Mouse (Mus musculus): ENCODE data around the gene Rnf114. TPM values are rescaled to one million over a fixed set of nuclear protein-coding genes. Genes with fewer than 3 reads are reported as not detected.

Gene Rnf114
- total and polyA plus RNA-seq, 3 experiments: 40.8 to 50.4 (median 45.6) TPM

GRCm38 (mm10) chr2:167547444-167547843, 55.0 kb downstream of the Rnf114 start:
- DNase-seq (ENCODE audit: extremely low read depth): no peak
- no peaks in the 10 kb centered on the region for H3K79me2 ChIP-seq (replicated peaks; ENCODE audit: control insufficient read depth, extremely low read depth, insufficient read depth, poor library complexity, severe bottlenecking)
- TF ChIP-seq UBTF (IDR thresholded peaks at IDR 0.05; ENCODE audit: low read depth, low read length) (no peak), BHLHE40 (IDR thresholded peaks at IDR 0.05; ENCODE audit: low read depth, low read length) (no peak)
- in situ Hi-C loops (cut with MboI; ENCODE audit: low pct_ligation_motif_present, low pct_unique_long_range_greater_than_20kb, low sequenced_read_pairs): no loop called here
- H3K4me2 ChIP-seq (ENCODE audit: insufficient read depth, low read depth, poor library complexity, severe bottlenecking): no peak overlapping the region
- no peak overlapping the region for H3K27ac ChIP-seq (ENCODE audit: insufficient read depth, low read depth)
- H3K4me1 ChIP-seq (ENCODE audit: control insufficient read depth in 1 of 2, insufficient read depth in 2 of 2): peaks cover 12 to 65% of the 10 kb centered on the region in 2 experiments
- no peak overlapping the region for H3K9ac ChIP-seq (ENCODE audit: insufficient read depth, low read depth)
- H3K36me3 ChIP-seq (replicated peaks in 1 of 2; ENCODE audit: control insufficient read depth in 1 of 2, insufficient read depth in 1 of 2, low read length in 1 of 2): peaks cover 5 to 15% of the 10 kb centered on the region in 2 experiments
- H3K4me3 ChIP-seq (replicated peaks in 1 of 3; ENCODE audit: low read depth in 2 of 3, low read length in 2 of 3, poor library complexity in 1 of 3): no peak overlapping the region
- dilution Hi-C loops (cut with MboI; ENCODE audit: extremely low pct_ligation_motif_present, extremely low pct_unique_long_range_greater_than_20kb, low sequenced_read_pairs): no loop called here
- H3K9me3 ChIP-seq (replicated peaks; ENCODE audit: low read length): no peaks in the 10 kb centered on the region
- no peaks in the 10 kb centered on the region for H3K27me3 ChIP-seq (replicated peaks)

GRCm38 (mm10) chr2:167548961-167549360, 56.5 kb downstream of the Rnf114 start:
- no peaks in the 10 kb centered on the region for H3K9me3 ChIP-seq (replicated peaks; ENCODE audit: low read length)
- no peak overlapping the region for H3K4me2 ChIP-seq (ENCODE audit: insufficient read depth, low read depth, poor library complexity, severe bottlenecking)
- no peak for DNase-seq (ENCODE audit: extremely low read depth)
- H3K36me3 ChIP-seq (replicated peaks in 1 of 2; ENCODE audit: control insufficient read depth in 1 of 2, insufficient read depth in 1 of 2, low read length in 1 of 2): peaks cover 0 to under 1% of the 10 kb centered on the region in 2 experiments
- H3K4me3 ChIP-seq (replicated peaks in 1 of 3; ENCODE audit: low read depth in 2 of 3, low read length in 2 of 3, poor library complexity in 1 of 3): no peak overlapping the region
- no peak overlapping the region for H3K9ac ChIP-seq (ENCODE audit: insufficient read depth, low read depth)
- no peaks in the 10 kb centered on the region for H3K79me2 ChIP-seq (replicated peaks; ENCODE audit: control insufficient read depth, extremely low read depth, insufficient read depth, poor library complexity, severe bottlenecking)
- in situ Hi-C loops (cut with MboI; ENCODE audit: low pct_ligation_motif_present, low pct_unique_long_range_greater_than_20kb, low sequenced_read_pairs) (no loop called here), dilution Hi-C loops (cut with MboI; ENCODE audit: extremely low pct_ligation_motif_present, extremely low pct_unique_long_range_greater_than_20kb, low sequenced_read_pairs) (no loop called here)
- H3K27me3 ChIP-seq (replicated peaks): no peaks in the 10 kb centered on the region
- no peak overlapping the region for H3K27ac ChIP-seq (ENCODE audit: insufficient read depth, low read depth)
- TF ChIP-seq GABPA (IDR thresholded peaks at IDR 0.05; ENCODE audit: insufficient replicate concordance, low read depth, low read length) (no peak), ZKSCAN1 (IDR thresholded peaks at IDR 0.05; ENCODE audit: borderline replicate concordance, low read depth, low read length) (no peak), ZMIZ1 (IDR thresholded peaks at IDR 0.05; ENCODE audit: low read depth, low read length) (no peak), TBP (conservative IDR thresholded peaks at IDR 0.05; ENCODE audit: low read depth, low read length) (no peak)
- H3K4me1 ChIP-seq (ENCODE audit: control insufficient read depth in 1 of 2, insufficient read depth in 2 of 2): peaks cover 20 to 64% of the 10 kb centered on the region in 2 experiments

GRCm38 (mm10) chr2:167550341-167550854, 58.0 kb downstream of the Rnf114 start:
- Histone ChIP-seq H3K9me3 (replicated peaks; ENCODE audit: low read length) (no peaks in the 10 kb centered on the region), H3K27ac (ENCODE audit: insufficient read depth, low read depth) (peak overlapping the region; percentile 24; the same call in 1 of the 2 replicates), H3K4me3 (replicated peaks in 1 of 3; ENCODE audit: low read depth in 2 of 3, low read length in 2 of 3, poor library complexity in 1 of 3) (no peak overlapping the region), H3K4me1 (ENCODE audit: control insufficient read depth in 1 of 2, insufficient read depth in 2 of 2) (peaks cover 31 to 73% of the 10 kb centered on the region in 2 experiments), H3K36me3 (replicated peaks in 1 of 2; ENCODE audit: control insufficient read depth in 1 of 2, insufficient read depth in 1 of 2, low read length in 1 of 2) (no peaks in the 10 kb centered on the region), H3K9ac (ENCODE audit: insufficient read depth, low read depth) (no peak overlapping the region), H3K27me3 (replicated peaks) (no peaks in the 10 kb centered on the region), H3K4me2 (ENCODE audit: insufficient read depth, low read depth, poor library complexity, severe bottlenecking) (no peak overlapping the region), H3K79me2 (replicated peaks; ENCODE audit: control insufficient read depth, extremely low read depth, insufficient read depth, poor library complexity, severe bottlenecking) (no peaks in the 10 kb centered on the region)
- DNase-seq (ENCODE audit: extremely low read depth): no peak
- in situ Hi-C loops (cut with MboI; ENCODE audit: low pct_ligation_motif_present, low pct_unique_long_range_greater_than_20kb, low sequenced_read_pairs) (loop anchor here (5.0 kb wide), 1 partner anchor 37 kb away; no protein-coding TSS in a partner anchor), dilution Hi-C loops (cut with MboI; ENCODE audit: extremely low pct_ligation_motif_present, extremely low pct_unique_long_range_greater_than_20kb, low sequenced_read_pairs) (no loop called here)
- TF ChIP-seq MAZ (IDR thresholded peaks at IDR 0.05; ENCODE audit: low read depth, low read length): no peak
- no peak for TF ChIP-seq USF1 (IDR thresholded peaks at IDR 0.05; ENCODE audit: low read depth, low read length)
- no peak for TF ChIP-seq POLR2A (IDR thresholded peaks at IDR 0.05; ENCODE audit: low read depth, low read length)
- TF ChIP-seq MAX (IDR thresholded peaks at IDR 0.05; ENCODE audit: low read length): no peak
- TF ChIP-seq MEF2A (IDR thresholded peaks at IDR 0.05; ENCODE audit: borderline replicate concordance, low read depth, low read length): no peak
- no peak for TF ChIP-seq GABPA (IDR thresholded peaks at IDR 0.05; ENCODE audit: insufficient replicate concordance, low read depth, low read length)
- no peak for TF ChIP-seq SIN3A (IDR thresholded peaks at IDR 0.05; ENCODE audit: low read length)
- TF ChIP-seq BHLHE40 (IDR thresholded peaks at IDR 0.05; ENCODE audit: low read depth, low read length): no peak
- no peak for TF ChIP-seq EP300 (IDR thresholded peaks at IDR 0.05; ENCODE audit: low read length)
- no peak for TF ChIP-seq TBP (conservative IDR thresholded peaks at IDR 0.05; ENCODE audit: low read depth, low read length)
- no peak for TF ChIP-seq ZNF384 (IDR thresholded peaks at IDR 0.05; ENCODE audit: low read depth, low read length)
- TF ChIP-seq ZMIZ1 (IDR thresholded peaks at IDR 0.05; ENCODE audit: low read depth, low read length): no peak
